In the genomic region with DNA sequence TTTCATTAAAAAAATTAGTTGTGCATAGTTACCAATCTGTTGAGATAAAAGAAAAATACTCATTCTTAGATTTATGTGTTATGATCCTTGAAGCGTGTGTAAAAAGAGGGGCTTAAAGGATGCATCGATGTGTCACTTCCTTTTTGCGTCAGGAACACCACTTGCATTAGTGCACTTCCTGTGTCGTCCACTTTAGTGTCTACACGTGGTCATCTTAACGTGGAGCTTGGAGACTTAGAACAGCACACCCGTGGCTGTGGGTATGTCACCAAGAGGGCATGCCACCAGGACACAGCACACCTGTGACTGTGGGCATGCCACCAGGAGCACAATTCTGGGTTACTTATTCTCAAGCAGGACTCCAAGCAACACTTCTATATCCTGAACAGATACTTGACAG, we compare ENCODE assay signal across 17 mouse cellular contexts.
A peak's percentile ranks its signal among the peaks of the same experiment; 100 is the strongest.
DNase-seq lines count a peak whose midpoint lies in the region; ATAC-seq lines count a peak whose summit lies in the region.
"Had no signal": no experiment of that assay in that cellular context is flagged by ENCODE, and none has a peak within 500 bp of the region (broad histone marks: within the 10 kb centered on the region; RNA-seq: fewer than 3 reads in every experiment).

No protein-coding gene starts in this region.

- peak; percentile 41 for DNase-seq in heart, adult 11 months
- DNase-seq in heart, adult 8-10 months (ENCODE audit: low spot score), result no peak
- no peak for DNase-seq in spleen, postnatal 10 days (ENCODE audit: low spot score in 2 of 2)
- no peak for DNase-seq in kidney, postnatal 36 days
- DNase-seq: adrenal gland, adult 2 months; adrenal gland, postnatal 10 days; adrenal gland, postnatal 25 days; cerebellum, adult 11 months; cerebellum, adult 18-20 months; cerebellum, adult 8-10 months; cerebellum, adult 9-11 months; cerebellum, postnatal 14 days; cerebellum, postnatal 36 days; embryo, embryonic 11 days had no signal

- ATAC-seq in megakaryocyte, adult 5-6 weeks (ENCODE audit: poor library complexity, severe bottlenecking), result peak; percentile 71
- ATAC-seq: forebrain, embryonic 14.5 days; forebrain, embryonic 16.5 days had no signal
